Mouse (Mus musculus): ENCODE data around the gene Flvcr2.

Flvcr2 gene

GRCm38 (mm10) chr12:85754611-85755265 is 8.4 kb downstream of the Flvcr2 start:
- no peak for DNase-seq (ENCODE audit: low read depth, low spot score)
- Histone ChIP-seq H3K27me3 (ENCODE audit: control insufficient read depth, insufficient read depth, low read length, poor library complexity, severe bottlenecking) (0 out of 2 replicates have a peak, but pooled peaks cover 2% of the 10 kb centered on the region), H3K36me3 (ENCODE audit: control insufficient read depth, insufficient read depth, low read length, poor library complexity, severe bottlenecking) (no peaks in the 10 kb centered on the region)

DNA sequence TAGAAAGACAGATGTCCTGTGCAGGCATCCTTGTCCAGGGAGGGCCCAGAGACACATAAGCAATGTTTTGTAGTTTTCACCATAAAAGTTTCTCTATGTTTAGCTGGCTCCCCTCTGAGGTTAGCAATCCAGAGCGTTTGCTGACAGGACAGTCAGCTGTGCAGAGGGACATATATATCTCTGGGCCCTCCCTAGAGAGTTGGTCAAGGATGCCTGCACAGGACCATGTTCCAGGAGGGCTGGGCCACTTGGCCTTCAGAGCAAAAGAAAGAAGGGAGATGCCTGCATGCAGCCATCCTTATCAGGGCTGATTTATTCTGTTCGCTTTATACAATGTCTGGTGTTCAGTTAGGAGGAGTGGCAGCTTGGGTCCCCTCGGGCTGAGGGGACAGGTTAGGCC is 10.1 kb downstream of the Flvcr2 start:
- Histone ChIP-seq H3K36me3 (ENCODE audit: control insufficient read depth, insufficient read depth, low read length, poor library complexity, severe bottlenecking) (no peaks in the 10 kb centered on the region), H3K27me3 (ENCODE audit: control insufficient read depth, insufficient read depth, low read length, poor library complexity, severe bottlenecking) (0 out of 2 replicates have a peak, but pooled peaks cover 2% of the 10 kb centered on the region)
- no peak for DNase-seq (ENCODE audit: low read depth, low spot score)

- no peaks in the 10 kb centered on the region for H3K36me3 ChIP-seq (ENCODE audit: control insufficient read depth, insufficient read depth, low read length, poor library complexity, severe bottlenecking)
- 0 out of 2 replicates have a peak, but pooled peaks cover 2% of the 10 kb centered on the region for H3K27me3 ChIP-seq (ENCODE audit: control insufficient read depth, insufficient read depth, low read length, poor library complexity, severe bottlenecking)
These were observed 10.7 kb downstream of the Flvcr2 start for GRCm38 (mm10) chr12:85757074-85757473.

DNA sequence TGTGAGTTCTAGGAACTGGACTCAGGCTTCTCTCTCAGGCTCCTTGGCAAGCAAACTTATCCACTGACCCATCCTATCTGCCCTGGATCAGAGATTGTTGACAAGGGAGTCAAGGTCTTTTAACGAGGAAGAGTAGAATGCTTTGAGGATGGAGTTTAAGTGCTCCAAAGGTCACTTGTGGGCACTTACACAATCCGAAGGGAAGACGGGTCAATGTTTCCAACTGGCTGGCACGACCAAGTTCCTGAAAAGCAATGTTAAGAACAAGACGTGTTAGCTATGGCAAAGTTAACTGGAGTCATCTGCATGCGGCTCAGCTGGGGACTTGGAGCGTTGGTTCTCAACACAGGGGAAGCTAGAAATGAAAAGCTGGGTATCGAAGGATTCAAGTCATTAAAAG is 12.4 kb downstream of the Flvcr2 start:
- DNase-seq (ENCODE audit: low read depth, low spot score), result no peak
- H3K27me3 ChIP-seq (ENCODE audit: control insufficient read depth, insufficient read depth, low read length, poor library complexity, severe bottlenecking), result 0 out of 2 replicates have a peak, but pooled peaks cover 2% of the 10 kb centered on the region
- no peaks in the 10 kb centered on the region for H3K36me3 ChIP-seq (ENCODE audit: control insufficient read depth, insufficient read depth, low read length, poor library complexity, severe bottlenecking)

More at GRCm38 (mm10) chr12:85757074-85757473, 10.7 kb downstream of the Flvcr2 start:
- DNase-seq (ENCODE audit: low read depth, low spot score), result no peak

DNA sequence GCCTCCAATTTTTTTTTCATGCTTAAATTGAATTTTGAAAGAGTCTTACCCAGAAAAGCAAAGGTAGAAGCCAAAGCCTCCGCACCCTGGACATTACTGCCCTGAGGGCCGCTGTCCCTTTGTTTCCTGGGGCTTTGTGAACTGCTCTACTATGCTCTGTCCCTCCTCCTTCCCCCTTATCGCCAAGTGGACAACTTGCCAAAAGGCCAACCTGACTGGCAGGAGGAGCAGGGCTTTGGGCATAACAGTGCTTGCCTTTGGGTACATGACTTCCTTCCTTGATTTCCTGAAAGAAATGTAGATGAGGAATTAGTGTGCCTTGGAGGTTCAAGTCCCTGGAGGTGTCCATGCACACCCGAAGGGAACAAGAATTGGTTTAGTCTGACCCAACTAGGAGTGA is 15.1 kb downstream of the Flvcr2 start:
- Histone ChIP-seq H3K27me3 (ENCODE audit: control insufficient read depth, insufficient read depth, low read length, poor library complexity, severe bottlenecking) (no peaks in the 10 kb centered on the region), H3K36me3 (ENCODE audit: control insufficient read depth, insufficient read depth, low read length, poor library complexity, severe bottlenecking) (no peaks in the 10 kb centered on the region)
- no peak for DNase-seq (ENCODE audit: low read depth, low spot score)

DNA sequence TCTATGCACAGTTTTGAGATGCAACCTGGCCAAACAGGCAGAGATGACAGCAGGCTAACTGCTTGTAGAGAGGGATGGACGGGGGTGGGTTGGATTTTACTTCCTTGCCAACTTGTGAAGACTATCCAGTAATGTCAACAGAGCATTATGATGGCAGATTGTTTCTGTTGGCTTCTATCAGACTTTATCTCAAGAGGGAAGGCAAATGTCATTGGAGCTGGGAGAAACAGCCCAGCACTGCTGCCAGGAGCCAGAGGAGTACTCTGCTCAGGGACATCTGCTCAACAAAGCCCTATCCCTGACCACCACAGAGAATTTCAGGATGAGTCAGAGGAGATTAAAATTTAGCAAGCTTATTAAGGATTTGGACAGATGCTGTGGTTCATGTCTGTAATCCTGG is 18.3 kb downstream of the Flvcr2 start:
- H3K36me3 ChIP-seq (ENCODE audit: control insufficient read depth, insufficient read depth, low read length, poor library complexity, severe bottlenecking), result no peaks in the 10 kb centered on the region
- H3K27me3 ChIP-seq (ENCODE audit: control insufficient read depth, insufficient read depth, low read length, poor library complexity, severe bottlenecking), result no peaks in the 10 kb centered on the region
- DNase-seq (ENCODE audit: low read depth, low spot score), result no peak

- no peak for DNase-seq (ENCODE audit: low read depth, low spot score)
- no peaks in the 10 kb centered on the region for H3K27me3 ChIP-seq (ENCODE audit: control insufficient read depth, insufficient read depth, low read length, poor library complexity, severe bottlenecking)
- no peaks in the 10 kb centered on the region for H3K36me3 ChIP-seq (ENCODE audit: control insufficient read depth, insufficient read depth, low read length, poor library complexity, severe bottlenecking)
These were observed 19.9 kb downstream of the Flvcr2 start for GRCm38 (mm10) chr12:85766287-85766686.

GRCm38 (mm10) chr12:85767750-85768149 is 21.4 kb downstream of the Flvcr2 start:
- Histone ChIP-seq H3K36me3 (ENCODE audit: control insufficient read depth, insufficient read depth, low read length, poor library complexity, severe bottlenecking) (no peaks in the 10 kb centered on the region), H3K27me3 (ENCODE audit: control insufficient read depth, insufficient read depth, low read length, poor library complexity, severe bottlenecking) (no peaks in the 10 kb centered on the region)
- no peak for DNase-seq (ENCODE audit: low read depth, low spot score)

DNA sequence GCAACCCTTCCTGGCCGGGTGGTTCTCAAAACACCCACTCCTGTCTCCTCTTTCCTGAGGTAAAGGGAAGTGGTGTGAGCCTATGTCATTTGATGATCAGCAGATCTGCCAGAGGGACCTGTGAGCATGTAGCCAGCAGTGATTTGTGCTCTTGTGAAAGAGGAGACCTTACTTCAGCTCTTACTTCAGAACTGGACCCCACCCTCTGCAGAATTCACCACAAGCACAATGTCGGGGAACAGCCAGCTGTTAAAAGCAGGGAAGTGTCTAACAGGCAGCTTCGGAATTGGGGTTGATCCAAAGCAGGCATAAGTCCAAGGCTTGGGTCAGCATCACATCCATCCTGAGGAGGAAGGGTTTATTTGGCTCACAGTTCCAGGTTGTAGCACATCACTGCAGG is 25.0 kb downstream of the Flvcr2 start:
- Histone ChIP-seq H3K36me3 (ENCODE audit: control insufficient read depth, insufficient read depth, low read length, poor library complexity, severe bottlenecking) (no peaks in the 10 kb centered on the region), H3K27me3 (ENCODE audit: control insufficient read depth, insufficient read depth, low read length, poor library complexity, severe bottlenecking) (no peaks in the 10 kb centered on the region)
- no peak for DNase-seq (ENCODE audit: low read depth, low spot score)

DNA sequence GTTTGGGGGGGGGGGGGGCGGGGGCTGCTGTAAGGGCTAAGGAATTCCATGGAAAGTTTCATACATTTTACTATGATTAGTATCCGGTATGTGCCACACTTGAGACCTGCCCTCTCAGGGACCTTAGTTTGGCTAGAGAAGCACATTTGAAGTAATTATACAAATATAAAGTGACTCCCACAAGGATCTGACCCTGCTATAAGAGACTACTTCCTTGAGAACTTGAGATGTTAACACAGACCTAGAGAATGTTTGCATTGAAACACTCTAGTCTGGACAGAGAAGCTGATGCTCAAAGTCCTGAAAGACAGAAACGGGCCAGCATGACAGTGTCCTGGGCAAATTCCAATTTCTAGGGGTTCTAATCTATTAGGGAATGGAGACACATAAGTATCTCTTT is 32.6 kb downstream of the Flvcr2 start:
- no peak for DNase-seq (ENCODE audit: low read depth, low spot score)
- Histone ChIP-seq H3K36me3 (ENCODE audit: control insufficient read depth, insufficient read depth, low read length, poor library complexity, severe bottlenecking) (no peaks in the 10 kb centered on the region), H3K27me3 (ENCODE audit: control insufficient read depth, insufficient read depth, low read length, poor library complexity, severe bottlenecking) (no peaks in the 10 kb centered on the region)

GRCm38 (mm10) chr12:85779707-85780106 is 33.4 kb downstream of the Flvcr2 start:
- Histone ChIP-seq H3K27me3 (ENCODE audit: control insufficient read depth, insufficient read depth, low read length, poor library complexity, severe bottlenecking) (no peaks in the 10 kb centered on the region), H3K36me3 (ENCODE audit: control insufficient read depth, insufficient read depth, low read length, poor library complexity, severe bottlenecking) (no peaks in the 10 kb centered on the region)
- no peak for DNase-seq (ENCODE audit: low read depth, low spot score)

- H3K36me3 ChIP-seq (ENCODE audit: control insufficient read depth, insufficient read depth, low read length, poor library complexity, severe bottlenecking), result no peaks in the 10 kb centered on the region
- DNase-seq (ENCODE audit: low read depth, low spot score), result no peak
- H3K27me3 ChIP-seq (ENCODE audit: control insufficient read depth, insufficient read depth, low read length, poor library complexity, severe bottlenecking), result no peaks in the 10 kb centered on the region
These were observed 35.3 kb downstream of the Flvcr2 start for GRCm38 (mm10) chr12:85781606-85782005.

GRCm38 (mm10) chr12:85784916-85785815 is 38.8 kb downstream of the Flvcr2 start:
- Histone ChIP-seq H3K36me3 (ENCODE audit: control insufficient read depth, insufficient read depth, low read length, poor library complexity, severe bottlenecking) (no peaks in the 10 kb centered on the region), H3K27me3 (ENCODE audit: control insufficient read depth, insufficient read depth, low read length, poor library complexity, severe bottlenecking) (no peaks in the 10 kb centered on the region)
- DNase-seq (ENCODE audit: low read depth, low spot score), result no peak

- no peaks in the 10 kb centered on the region for H3K27me3 ChIP-seq (ENCODE audit: control insufficient read depth, insufficient read depth, low read length, poor library complexity, severe bottlenecking)
- H3K36me3 ChIP-seq (ENCODE audit: control insufficient read depth, insufficient read depth, low read length, poor library complexity, severe bottlenecking), result no peaks in the 10 kb centered on the region
- DNase-seq (ENCODE audit: low read depth, low spot score), result no peak
These were observed 45.8 kb downstream of the Flvcr2 start for GRCm38 (mm10) chr12:85792158-85792557.

DNA sequence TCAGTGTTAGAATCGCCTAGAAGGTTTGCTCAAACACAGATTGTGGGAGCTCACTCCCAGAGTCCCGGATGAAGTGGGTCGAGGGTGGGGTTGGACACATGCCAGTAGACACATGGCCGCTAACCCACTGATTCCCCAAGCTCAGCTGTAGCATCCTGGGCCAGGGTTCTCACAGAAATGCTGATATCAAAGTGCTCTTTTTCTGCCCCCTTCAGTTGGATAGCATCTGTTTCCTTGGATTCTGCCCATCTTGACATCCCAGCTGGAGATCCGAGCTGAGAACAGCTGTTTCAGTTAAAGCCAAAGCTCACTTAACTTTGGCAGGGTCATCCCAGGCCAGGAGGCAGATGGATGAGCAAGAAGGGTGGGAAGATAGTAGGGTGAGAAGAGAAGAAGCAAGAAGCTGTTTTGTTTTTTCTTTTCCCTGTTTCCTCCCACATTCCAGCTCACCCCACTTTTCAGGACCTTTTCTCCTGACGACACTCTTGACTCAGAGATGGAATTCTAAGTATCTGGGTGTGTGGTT is 46.5 kb downstream of the Flvcr2 start:
- DNase-seq (ENCODE audit: low read depth, low spot score), result no peak

More for the DNA sequence above, 46.5 kb downstream of the Flvcr2 start:
- no peaks in the 10 kb centered on the region for H3K36me3 ChIP-seq (ENCODE audit: control insufficient read depth, insufficient read depth, low read length, poor library complexity, severe bottlenecking)
- H3K27me3 ChIP-seq (ENCODE audit: control insufficient read depth, insufficient read depth, low read length, poor library complexity, severe bottlenecking), result no peaks in the 10 kb centered on the region
